Mouse (Mus musculus): Measurements from ENCODE around the gene Tti1.

GRCm38 (mm10) chr2:158035813-158036212 lies 7.6 kb upstream of the Tti1 start:
- no peak for TF ChIP-seq POLR2A (IDR thresholded peaks at IDR 0.05; ENCODE audit: borderline replicate concordance, low read depth, low read length)
- no peak for TF ChIP-seq CTCF (IDR thresholded peaks at IDR 0.05; ENCODE audit: low read depth, low read length)

All from bone marrow macrophage, adult 2 months (primary cell).